Mouse (Mus musculus): Measurements from ENCODE around the gene Aif1l.
A peak's percentile ranks its signal among the peaks of the same experiment; 100 is the strongest.

Aif1l gene

DNA sequence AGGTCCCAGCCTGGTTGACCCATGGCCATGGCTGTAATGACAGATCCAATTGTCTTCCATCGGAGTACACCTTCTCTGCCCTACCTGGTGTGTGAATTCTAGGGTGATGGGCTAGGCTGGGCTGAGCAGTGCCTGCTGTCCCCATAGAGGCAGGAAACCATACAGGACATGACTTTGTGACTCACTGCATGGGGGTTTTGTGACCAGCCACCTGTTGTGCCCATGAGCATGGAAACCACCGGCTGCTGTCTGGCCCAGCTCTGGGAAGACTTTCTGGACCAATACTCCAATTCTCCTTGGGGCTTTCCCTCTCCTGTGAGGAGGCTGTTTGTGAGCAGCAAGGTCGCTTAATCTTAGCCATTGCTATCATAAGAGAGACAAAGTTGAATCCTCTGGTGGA is 2.8 kb downstream of the Aif1l start:
- DNase-seq (ENCODE audit: low spot score): no peak

DNA sequence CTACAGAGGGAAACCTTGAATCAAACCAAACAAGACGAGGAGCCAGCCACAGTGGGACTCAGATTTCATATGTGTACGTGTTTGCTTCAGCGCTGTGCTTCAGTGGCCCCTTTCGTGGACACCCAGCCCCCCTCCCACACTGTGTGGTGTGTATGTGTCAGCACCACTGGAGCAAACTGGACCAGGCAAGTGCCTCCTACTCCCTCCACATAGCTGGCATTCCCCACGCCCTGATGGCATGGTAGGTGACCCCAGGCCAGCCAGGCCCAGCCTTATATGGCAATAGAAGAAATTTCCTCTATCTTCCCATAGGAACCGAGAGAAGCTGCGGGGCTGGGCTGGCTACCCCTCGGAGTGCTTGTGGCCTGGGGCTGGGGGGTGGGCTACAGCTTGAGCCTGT is 3.7 kb downstream of the Aif1l start:
- DNase-seq (ENCODE audit: low spot score): no peak

DNA sequence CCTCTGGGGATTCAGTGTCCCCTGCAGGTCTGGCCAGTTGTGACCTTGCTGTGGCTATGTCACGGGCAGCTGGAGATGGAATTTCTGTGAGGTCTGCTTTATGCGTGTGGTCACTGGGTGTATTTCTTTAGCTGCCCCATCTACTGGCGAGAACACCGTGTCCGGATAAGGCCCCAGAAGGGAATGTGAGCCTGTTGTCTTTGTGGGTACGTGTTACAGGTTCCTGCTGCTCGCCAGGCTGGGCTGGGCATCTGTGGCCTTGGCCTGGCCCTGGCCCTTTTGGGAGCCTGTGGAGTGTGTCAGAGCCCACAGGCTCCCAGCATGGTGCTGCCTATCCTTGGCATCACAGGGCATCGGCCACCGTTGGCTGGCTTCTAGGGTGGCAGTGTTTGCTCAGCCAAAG is 4.8 kb downstream of the Aif1l start:
- no peak for DNase-seq (ENCODE audit: low spot score)

DNA sequence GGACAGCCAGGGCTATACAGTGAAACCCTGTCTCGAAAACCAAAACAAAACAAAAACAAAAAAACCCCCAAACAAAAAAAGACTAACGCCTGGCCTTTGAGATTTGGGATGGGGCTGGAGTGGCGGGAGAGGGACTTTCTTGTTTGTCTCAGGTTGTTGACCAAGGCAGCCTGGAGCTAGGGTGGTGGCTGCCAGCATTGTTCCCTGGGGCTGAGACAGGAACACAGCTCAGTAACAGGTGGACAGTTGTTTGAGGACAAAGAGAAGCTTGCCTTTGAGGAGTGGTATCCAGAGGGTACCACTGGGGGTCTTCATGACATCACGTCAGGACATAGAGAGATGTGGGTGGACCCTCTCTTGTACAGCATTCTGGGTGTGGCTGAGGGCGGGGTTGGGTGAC is 5.7 kb downstream of the Aif1l start:
- no peak for DNase-seq (ENCODE audit: low spot score)

DNA sequence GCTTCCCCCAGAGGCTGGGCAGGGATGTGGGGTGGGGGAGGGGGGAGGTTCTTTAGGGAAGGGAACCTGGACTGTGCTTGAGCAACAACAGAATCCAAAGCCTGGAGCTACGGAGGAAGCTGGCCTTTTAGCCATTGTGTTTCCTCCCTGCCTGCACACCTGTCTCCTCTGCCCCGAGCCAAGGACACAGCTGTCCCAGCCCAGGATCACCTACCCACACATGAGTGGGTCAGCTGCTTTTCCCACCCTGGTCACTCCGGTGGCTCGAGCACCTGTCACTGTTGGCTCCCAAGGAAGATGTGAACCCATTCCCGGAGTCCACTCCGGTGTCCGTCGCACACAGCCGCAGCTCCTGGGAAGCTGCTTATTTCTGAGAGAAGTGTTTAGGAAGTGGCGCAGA is 7.3 kb downstream of the Aif1l start:
- DNase-seq (ENCODE audit: low spot score): no peak

DNA sequence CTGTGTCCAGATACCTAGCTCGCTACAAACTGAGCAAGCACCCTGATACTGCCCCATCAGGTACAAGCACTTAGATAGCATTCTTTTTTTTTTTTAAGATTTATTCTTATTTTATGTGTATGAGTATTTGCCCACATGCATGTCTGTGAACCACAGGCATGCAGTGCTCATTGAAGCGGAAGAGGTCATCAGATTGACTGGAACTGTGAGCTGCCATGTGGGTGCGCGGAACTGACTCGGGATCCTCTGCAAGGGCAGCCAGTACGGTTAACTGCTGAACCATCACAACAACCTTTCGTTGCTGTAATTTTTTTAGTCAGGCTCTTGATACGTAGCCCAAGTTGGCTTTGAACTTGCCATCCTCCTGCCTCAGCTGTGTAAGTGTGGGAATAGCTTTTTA is 11.0 kb downstream of the Aif1l start:
- peak; percentile 33 for DNase-seq (ENCODE audit: low spot score)

DNA sequence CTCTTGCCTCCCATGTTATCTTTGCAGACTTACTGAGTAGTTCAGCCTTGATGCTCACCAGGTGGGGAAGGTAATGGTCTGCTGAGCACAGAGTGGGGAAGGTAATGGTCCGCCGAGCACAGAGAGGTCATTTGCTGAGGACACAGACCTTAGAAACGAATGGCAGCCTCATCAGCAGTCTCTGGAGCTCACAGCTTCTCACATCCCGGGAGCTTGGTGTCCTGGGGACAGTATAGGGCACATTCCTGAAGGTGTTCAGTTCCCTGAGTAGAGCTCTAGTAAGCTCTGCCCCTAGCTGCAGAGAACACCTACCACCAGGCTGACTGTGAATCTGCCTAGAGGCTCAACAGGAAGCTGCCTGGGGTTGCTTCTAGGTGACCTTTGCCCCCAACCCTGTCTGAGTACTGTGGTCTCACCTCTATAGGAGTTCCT is 11.9 kb downstream of the Aif1l start:
- DNase-seq (ENCODE audit: low spot score): no peak

DNA sequence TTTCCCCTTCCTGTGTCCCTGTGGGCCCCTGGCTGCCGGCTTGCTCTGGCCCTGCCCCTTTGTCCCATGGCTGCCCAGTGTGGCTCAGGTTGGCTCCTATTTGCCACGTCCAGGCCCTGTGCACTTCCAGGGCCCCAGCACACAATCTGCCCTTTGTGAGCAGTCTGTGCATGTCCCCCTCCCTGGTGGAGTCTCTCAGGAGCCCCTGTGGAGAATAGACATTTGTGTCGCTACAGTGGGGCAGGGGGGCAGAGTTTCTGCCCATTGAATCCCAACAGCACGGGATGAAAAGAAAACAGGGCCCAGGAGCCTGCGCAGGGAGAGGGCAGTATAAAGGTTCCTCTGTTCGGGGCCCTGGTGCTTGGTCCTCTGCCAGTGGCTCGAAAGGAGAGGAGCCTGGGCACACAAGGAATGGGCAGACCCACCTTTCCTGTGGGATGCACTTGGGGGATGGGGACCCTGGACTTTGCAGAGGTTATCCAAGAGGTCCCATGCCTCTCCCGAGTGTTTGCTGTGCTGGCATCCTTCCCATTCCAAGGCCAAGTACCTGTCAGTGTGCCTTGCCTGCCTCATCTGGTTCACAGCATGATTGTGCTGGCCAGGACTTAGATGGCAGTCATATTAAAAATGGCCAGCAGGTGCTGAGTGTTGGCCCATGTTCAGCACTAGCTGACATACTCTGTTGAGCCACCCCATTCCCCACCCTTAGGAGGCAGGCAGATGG is 12.7 kb downstream of the Aif1l start:
- no peak for DNase-seq (ENCODE audit: low spot score)

DNA sequence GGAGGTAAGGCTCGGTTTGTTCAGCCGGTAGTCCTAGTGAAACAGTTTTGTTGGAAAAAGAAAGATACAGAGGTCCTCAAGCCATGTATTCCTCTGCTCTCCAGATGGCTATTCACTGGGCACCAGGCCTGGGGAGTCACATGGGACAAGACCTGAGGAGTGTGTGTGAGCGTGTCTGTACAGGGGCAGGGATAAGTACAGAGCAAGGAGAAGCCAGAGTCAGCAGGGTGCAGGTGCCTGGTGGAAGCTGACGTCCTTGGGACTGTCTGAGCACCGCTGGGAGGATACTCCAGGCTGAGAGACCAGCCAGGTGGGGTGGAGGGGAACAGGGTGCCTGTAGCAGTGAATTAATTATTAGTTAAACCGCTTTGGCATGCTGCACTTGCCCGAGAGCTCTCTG is 13.6 kb downstream of the Aif1l start:
- no peak for DNase-seq (ENCODE audit: low spot score)

DNA sequence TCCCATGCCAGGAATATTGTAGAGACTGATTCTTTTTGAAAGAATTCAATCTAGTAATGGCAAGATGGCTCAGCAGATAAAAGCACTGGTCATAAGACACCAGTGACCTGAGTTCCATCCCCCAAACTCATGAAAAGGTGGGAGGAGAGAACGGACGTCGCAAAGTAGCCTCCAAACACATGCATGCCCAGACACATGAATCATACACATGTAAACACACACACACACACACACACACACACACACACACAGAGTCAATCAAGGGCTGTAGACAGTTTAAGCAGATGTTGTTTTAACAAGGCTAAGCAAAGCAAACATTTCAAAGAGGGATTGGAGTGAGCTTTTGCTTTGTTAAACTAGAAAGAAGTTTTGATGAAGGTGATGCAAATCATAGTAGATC is 14.3 kb downstream of the Aif1l start:
- DNase-seq (ENCODE audit: low spot score): no peak

DNA sequence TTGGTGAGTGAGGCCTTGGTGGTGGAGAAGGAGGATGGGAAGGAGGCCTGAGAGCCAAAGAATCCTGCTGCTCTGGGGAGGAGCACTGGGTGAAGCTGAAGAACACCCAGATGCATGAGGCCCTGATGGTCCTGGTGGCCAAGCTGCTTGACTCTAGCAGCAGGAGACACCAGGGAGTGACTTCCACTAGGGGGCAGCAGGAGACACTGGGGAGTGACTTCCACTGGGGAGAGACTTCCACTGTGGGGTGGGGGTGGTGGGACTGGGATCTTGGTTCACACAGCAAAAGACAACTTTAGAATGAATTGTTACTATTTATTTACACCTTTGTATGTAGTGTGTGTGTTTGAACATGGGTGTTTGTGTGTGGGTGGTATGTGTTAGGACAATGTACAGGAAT is 15.2 kb downstream of the Aif1l start:
- DNase-seq (ENCODE audit: low spot score): peak; percentile 56

DNA sequence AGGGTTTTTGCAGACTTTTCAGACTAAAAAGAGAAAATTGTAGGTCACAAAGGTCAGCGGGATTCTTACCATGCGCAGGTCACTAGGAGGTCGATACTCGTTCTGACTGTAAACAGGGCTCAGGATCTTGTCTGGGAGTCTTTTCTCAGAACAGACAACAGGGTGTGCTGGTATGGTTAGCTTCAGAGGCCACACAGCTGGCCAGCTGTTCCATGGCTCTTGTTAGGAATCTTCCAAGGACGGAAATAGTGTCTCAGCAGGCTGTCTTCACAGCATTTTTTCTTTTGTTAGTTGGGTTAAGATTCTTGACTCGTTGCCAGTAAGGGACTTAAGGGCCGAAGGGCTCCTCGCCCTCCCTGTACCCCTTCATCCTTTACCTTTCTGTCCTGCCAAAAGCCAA is 16.9 kb downstream of the Aif1l start:
- no peak for DNase-seq (ENCODE audit: low spot score)

DNA sequence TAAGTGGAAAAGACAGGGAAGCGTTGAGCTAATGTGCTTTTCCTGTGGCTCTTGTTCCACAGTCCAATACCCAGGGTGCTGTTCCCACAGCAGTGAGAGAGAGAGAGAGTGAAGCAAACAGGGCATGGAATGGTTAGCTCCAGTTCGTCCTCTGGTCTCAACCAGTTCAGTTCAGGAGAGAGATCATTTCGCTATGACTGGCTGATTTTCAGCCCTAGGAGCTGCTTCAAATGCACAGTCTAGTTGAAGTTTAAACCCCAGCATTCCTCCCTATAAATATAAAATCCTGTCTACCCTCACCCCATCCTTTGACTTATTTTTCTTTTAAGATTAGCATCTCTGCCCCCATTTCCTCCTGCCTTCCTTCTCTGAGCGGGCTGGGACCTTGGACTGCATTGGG is 22.6 kb downstream of the Aif1l start:
- no peak for DNase-seq (ENCODE audit: low spot score)

DNA sequence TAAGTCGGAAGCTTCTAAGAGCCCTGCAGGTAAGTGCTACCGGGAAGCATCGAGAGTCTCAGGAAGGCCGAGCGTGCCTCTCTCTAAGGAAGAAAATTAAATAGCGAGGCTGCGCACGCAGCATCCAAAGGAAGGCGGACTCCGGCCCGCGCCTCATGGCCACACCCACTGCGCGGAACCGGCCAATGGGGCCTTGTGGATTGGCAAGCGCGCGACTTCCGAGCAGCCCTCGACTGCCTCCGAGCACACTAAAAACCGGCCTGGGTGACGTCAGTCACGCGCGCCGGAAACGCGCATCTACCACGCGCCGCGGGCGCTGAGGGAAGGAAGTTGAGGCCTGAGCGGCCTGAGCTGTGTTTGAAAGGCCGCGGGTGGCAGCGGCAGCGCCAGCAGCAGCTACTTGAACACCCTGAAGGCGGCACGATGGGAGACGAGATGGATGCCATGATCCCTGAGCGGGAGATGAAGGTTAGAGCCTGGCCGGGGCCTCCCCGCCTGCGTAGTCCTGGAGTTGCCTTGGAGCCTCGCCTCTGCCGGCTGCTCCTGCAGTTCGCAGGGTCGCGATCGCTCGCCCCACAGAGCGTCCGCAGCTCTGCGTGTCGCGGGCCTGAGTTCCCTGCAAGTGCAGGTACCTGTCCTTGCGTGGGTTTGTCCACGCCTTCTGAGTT is 24.3 kb downstream of the Aif1l start, which contains the start of gene Nup214:
Gene Nup214, plus strand, starts transcription at position 296 of the 668 bp plus-strand sequence.
- DNase-seq (ENCODE audit: low spot score): peak; percentile 99

DNA sequence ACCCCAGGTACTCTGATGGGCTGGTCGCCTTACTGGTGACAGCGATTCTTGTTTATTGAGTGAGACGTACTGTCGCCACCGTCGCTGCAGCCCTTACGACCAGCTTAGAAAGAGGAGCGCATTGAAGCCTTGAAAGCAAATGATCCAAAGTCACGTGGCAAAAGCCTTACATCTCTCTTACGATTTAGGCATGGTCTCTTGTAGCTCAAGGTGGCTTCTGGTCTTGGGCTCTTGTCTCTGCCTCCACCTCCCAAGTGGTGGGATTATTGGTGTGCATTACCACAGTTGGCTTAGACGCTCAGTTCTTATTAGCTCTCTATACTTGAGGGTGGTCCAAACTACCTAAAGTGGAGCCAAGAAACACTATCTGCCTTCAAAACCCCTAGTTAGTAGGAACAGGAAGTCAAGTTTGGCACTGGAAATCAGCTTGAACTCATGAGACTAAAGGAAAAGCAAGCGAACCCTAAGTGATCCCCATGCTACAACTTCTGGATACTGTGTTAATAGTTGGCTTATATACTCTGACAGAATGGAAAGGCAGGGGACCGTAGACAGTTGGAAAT is 25.0 kb downstream of the Aif1l start:
- DNase-seq (ENCODE audit: low spot score): no peak

DNA sequence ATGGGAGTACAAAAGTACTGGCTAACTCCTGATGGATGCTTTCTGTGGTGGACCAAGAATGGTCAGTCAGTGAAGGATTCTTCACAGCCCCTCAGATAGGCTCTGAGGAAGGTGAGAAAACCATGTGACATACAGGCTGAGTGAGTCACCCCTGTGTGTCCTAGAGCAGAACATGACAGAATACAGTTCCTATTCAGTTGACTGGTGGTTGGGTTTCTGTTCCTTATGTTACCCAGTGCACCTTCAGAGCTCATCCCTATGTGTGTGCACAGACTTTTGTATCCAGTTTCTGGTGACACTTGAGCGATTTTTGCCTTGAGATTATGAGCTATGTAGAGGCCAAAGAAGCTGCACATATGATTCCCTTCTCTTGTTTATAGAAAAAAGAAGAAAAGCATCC is 37.8 kb downstream of the Aif1l start:
- DNase-seq (ENCODE audit: low spot score): no peak

DNA sequence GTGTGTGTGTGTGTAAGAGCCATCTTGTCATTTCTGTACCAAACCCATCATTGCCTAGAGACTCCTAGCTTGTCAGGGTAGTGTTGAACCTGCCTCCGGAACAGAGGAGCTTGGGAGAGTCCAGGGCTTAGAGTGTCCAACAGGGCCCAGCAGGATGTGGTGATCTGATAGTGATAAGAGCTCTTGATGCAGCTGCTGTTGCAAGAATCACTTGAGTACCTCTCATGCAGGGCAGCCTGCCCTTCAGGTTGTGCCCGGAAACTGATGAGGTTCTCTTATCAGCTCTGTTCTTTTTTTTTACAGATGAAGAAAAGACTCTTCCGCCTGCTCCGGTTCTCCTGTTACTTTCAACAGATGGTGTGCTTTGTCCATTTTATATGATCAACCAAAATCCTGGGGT is 41.0 kb downstream of the Aif1l start:
- no peak for DNase-seq (ENCODE audit: low spot score)

DNA sequence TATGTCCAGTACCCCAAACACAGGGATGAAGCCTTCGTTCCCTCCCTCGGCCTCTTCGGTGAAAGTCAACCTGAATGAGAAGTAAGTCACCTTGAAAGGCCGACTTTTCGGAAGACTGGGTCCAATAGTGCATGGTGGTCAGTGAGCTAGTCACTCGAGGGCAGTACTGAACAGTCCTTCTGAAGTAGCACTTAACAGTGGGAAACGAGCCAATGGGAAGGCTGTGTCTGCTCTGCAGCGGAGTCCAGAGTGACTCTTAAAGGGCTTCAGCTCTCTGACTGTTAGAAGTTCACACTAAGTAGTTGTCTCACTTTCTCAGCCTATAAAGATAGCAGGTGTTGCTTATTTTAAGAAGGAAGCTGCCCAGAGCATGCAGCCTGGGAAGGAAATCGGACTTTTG is 45.0 kb downstream of the Aif1l start:
- DNase-seq (ENCODE audit: low spot score): no peak

DNA sequence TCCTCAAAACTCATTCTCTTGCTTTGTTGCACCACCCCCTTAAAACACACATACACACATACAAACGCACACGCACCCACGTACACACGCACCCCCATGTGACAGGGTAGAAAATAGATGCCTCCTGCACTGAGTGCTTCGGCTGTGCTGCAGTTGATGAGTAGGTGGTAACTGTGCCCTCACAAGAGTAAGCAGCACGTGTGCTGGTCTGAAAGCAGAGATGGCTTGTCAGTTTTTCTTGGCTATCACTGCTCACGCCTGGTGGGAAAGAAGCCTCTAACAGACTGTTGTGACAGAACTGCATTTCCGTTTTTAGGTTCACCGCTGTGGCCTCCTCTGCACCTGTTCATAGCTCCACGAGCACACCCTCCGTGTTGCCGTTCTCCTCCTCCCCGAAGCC is 46.1 kb downstream of the Aif1l start:
- DNase-seq (ENCODE audit: low spot score): no peak

DNA sequence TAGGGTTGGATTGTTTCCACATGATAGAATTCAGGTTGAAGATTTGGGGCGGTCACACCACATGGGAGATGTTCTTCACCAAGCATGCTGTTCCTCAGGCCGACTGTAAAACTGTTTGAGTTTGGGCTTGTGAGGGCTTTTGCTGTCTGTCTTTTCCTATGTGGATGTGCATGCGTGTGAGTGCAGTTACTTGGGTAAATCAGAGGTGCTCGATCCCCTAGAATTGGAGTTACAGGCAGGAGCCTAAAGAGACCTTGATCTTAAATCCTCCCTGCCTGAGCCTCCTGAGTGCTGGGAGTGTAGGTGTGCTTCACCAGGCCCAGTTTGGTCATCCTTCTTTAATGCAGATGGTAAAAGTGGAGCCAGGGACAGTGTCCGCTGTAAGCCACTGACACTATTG is 47.6 kb downstream of the Aif1l start:
- no peak for DNase-seq (ENCODE audit: low spot score)

DNA sequence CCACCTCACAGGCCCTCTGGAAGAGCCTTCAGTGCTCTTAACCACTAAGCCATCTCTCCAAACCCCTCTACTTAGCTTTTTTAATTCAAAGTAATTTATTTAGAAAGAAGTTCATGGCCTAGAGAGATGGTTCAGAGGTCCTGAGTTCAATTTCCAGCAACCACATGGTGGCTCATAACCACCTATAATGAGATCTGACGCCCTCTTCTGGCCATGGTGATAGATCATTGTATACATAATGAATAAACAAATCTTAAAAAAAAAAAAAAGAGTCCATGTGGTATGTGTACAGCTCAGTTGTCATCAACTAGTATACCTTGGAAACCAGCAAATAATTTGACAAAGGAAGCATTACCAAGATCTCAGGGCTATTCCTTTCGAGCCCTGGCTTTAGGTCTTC is 48.5 kb downstream of the Aif1l start:
- peak; percentile 17 for DNase-seq (ENCODE audit: low spot score)

DNA sequence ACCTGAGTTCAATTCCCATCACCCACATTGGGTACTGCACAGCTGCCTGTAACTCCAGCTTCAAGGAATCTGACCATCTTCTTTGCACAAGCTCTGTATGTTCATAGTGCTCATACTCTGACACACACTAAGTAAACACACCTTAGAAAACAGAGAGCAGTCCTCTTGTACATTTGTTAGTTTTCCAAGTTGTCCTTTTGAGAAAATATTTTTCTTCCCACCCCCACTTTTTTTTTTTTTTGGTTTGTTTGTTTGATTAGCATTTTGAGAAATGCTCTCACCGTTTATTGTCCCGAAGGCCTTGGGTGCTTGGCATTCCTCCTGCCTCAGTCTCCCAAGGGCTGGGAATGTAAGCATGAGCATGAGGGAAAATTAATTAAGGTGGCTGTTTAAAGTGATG is 58.4 kb downstream of the Aif1l start:
- DNase-seq (ENCODE audit: low spot score): no peak

DNA sequence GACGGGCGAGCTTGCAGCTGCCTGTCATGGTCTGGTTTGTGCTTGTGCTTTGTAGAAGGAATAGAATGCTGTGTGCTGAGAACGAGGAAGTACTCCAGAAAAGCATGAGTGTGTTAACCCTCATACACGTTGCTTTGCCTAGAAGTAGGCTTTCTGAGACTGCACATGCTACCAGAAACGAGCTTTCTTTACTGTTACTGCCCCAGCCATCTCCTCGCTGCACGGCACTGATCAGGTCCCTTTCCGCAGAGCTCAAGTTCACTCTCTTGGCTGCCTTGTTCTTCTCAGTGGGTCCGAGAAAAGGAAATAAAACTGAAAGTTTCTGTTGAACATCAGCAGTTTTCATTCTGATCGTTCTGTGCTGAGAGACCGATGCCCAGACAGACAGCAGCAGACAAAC is 58.8 kb downstream of the Aif1l start:
- no peak for DNase-seq (ENCODE audit: low spot score)

DNA sequence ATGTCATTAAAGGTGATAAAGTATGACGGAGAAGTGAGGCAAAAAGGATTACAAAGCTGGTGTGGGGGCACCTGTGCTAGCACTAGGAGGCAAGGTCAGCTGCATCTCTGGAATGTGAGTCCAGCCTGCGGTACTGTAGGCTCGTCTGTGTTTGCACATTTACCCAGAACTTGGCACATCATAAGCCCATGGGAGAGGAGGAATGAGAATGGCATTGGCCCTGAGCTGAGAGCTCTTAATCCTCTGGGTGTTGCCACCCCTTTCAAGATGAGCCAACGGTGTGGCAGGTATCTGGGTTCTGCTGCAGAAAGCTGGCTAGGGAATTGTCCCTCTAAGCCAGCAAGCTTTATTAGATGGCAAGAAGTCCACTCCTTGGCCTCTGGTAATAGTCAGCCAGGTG is 69.8 kb downstream of the Aif1l start:
- no peak for DNase-seq (ENCODE audit: low spot score)
